Mouse (Mus musculus) kidney, adult 2 months (tissue): ENCODE measurements around the gene M1ap. TPM values are rescaled to one million over a fixed set of nuclear protein-coding genes. Genes with fewer than 3 reads are reported as not detected.

Source experiments
- DNase-seq: peaks from one replicate; pipeline ENCODE4 v3.0.0; 2021
- H3K27ac ChIP-seq: fragments of 200-500 bp; 2 replicates; pipeline ENCODE4 v1.5.1; 2012; ENCODE audit warnings: low read depth, low read length, control low read depth, inconsistent platforms; ENCODE audit not compliant: insufficient read depth
- H3K27me3 ChIP-seq: fragments of 200-500 bp; replicated peaks from 2 replicates; pipeline ENCODE4 v1.6.1; 2012; ENCODE audit warnings: mild to moderate bottlenecking, moderate library complexity, low read length, inconsistent platforms; ENCODE audit not compliant: control insufficient read depth, insufficient read depth
- H3K36me3 ChIP-seq: fragments of 200-500 bp; 2 replicates; pipeline ENCODE4 v1.6.1; 2012; ENCODE audit warnings: mild to moderate bottlenecking, moderate library complexity, low read length, inconsistent platforms; ENCODE audit not compliant: control insufficient read depth, insufficient read depth
- H3K4me1 ChIP-seq: fragments of 200-500 bp; 2 replicates; pipeline ENCODE4 v1.6.1; 2011; ENCODE audit warnings: low read length; ENCODE audit not compliant: control insufficient read depth, insufficient read depth
- H3K4me3 ChIP-seq: fragments of 200-500 bp; 2 replicates; pipeline ENCODE4 v1.5.1; 2011; ENCODE audit warnings: mild to moderate bottlenecking, low read depth, low read length, control low read depth; ENCODE audit not compliant: insufficient read depth
- CTCF ChIP-seq: fragments of 200-500 bp; conservative IDR thresholded peaks from 2 replicates; pipeline ENCODE4 v1.5.1; 2011; ENCODE audit warnings: low read depth, mild to moderate bottlenecking, control low read depth, low read length, moderate library complexity, mixed read lengths; ENCODE audit not compliant: insufficient read depth, insufficient read length
- POLR2A ChIP-seq: fragments of 200-500 bp; IDR thresholded peaks from one replicate; pipeline ENCODE4 v1.6.1; 2011; ENCODE audit warnings: low read depth, low read length, control low read depth
- WGBS: fragments of 180-500 bp; shearing (Covaris S2); methylation state at CpG from one replicate; pipeline ENCODE4 v1.1.7; 2018; 5-methylcytosine and 5-hydroxymethylcytosine counted together
- polyA plus RNA-seq: library from polyadenylated mRNA; depleted of rRNA; stranded (reverse); fragments of >200 nt; gene quantifications from 2 replicates; pipeline ENCODE4 v1.2.3, GENCODE M21; 2012

M1ap gene
- polyA plus RNA-seq, 1 experiment: 0.16 TPM

- Histone ChIP-seq H3K4me1 (no peaks in the 10 kb centered on the region), H3K27me3 (no peaks in the 10 kb centered on the region), H3K4me3 (no peak overlapping the region), H3K36me3 (no peaks in the 10 kb centered on the region), H3K27ac (no peak overlapping the region)
- 9% methylated on average over 5 of the region's 5 CpGs for WGBS
- peak; percentile 53 for DNase-seq
- TF ChIP-seq POLR2A: no peak
- peak; percentile 73 for TF ChIP-seq CTCF
These were observed 24.3 kb downstream of the M1ap start for GRCm38 (mm10) chr6:82971031-82971430.

- WGBS: 17% methylated on average over 9 of the region's 9 CpGs
- H3K4me3 ChIP-seq: no peak overlapping the region
- H3K4me1 ChIP-seq: no peaks in the 10 kb centered on the region
- TF ChIP-seq POLR2A: no peak
- no peak for TF ChIP-seq CTCF
- H3K27me3 ChIP-seq: no peaks in the 10 kb centered on the region
- H3K27ac ChIP-seq: no peak overlapping the region
- H3K36me3 ChIP-seq: no peaks in the 10 kb centered on the region
- no peak for DNase-seq
These were observed 40.8 kb downstream of the M1ap start for GRCm38 (mm10) chr6:82987411-82987971.

GRCm38 (mm10) chr6:82993696-82994095, 47.0 kb downstream of the M1ap start:
- H3K4me1 ChIP-seq: no peaks in the 10 kb centered on the region
- H3K36me3 ChIP-seq: no peaks in the 10 kb centered on the region
- H3K27ac ChIP-seq: no peak overlapping the region
- TF ChIP-seq POLR2A (no peak), CTCF (no peak)
- no peak overlapping the region for H3K4me3 ChIP-seq
- no peaks in the 10 kb centered on the region for H3K27me3 ChIP-seq
- no peak for DNase-seq
- 30% methylated on average over 1 of the region's 1 CpGs for WGBS

- DNase-seq: no peak
- no peak overlapping the region for H3K27ac ChIP-seq
- TF ChIP-seq CTCF (no peak), POLR2A (no peak)
- no peaks in the 10 kb centered on the region for H3K27me3 ChIP-seq
- no peaks in the 10 kb centered on the region for H3K4me1 ChIP-seq
- 78% methylated on average over 7 of the region's 7 CpGs for WGBS
- H3K4me3 ChIP-seq: no peak overlapping the region
- no peaks in the 10 kb centered on the region for H3K36me3 ChIP-seq
These were observed 47.7 kb downstream of the M1ap start for GRCm38 (mm10) chr6:82994372-82994771.

GRCm38 (mm10) chr6:82996740-82997315, 50.1 kb downstream of the M1ap start:
- Histone ChIP-seq H3K4me1 (no peaks in the 10 kb centered on the region), H3K27ac (peak overlapping the region; percentile 72), H3K36me3 (no peaks in the 10 kb centered on the region), H3K4me3 (no peak overlapping the region), H3K27me3 (no peaks in the 10 kb centered on the region)
- DNase-seq: peak; percentile 96
- WGBS: 7% methylated on average over 11 of the region's 11 CpGs
- no peak for TF ChIP-seq POLR2A
- TF ChIP-seq CTCF: peak; percentile 99

GRCm38 (mm10) chr6:82997511-82998102, 50.9 kb downstream of the M1ap start:
- no peaks in the 10 kb centered on the region for H3K36me3 ChIP-seq
- H3K4me3 ChIP-seq: no peak overlapping the region
- H3K4me1 ChIP-seq: no peaks in the 10 kb centered on the region
- H3K27me3 ChIP-seq: no peaks in the 10 kb centered on the region
- TF ChIP-seq POLR2A (no peak), CTCF (no peak)
- H3K27ac ChIP-seq: peak overlapping the region; percentile 72
- DNase-seq: peak; percentile 77
- WGBS: 45% methylated on average over 7 of the region's 7 CpGs

- no peak overlapping the region for H3K4me3 ChIP-seq
- no peaks in the 10 kb centered on the region for H3K27me3 ChIP-seq
- H3K36me3 ChIP-seq: no peaks in the 10 kb centered on the region
- H3K4me1 ChIP-seq: no peaks in the 10 kb centered on the region
- no peak for DNase-seq
- no peak for TF ChIP-seq POLR2A
- peak; percentile 17; the same call in 1 of the 2 replicates for TF ChIP-seq CTCF
- 77% methylated on average over 4 of the region's 4 CpGs for WGBS
- peak overlapping the region; percentile 70; the same call in 1 of the 2 replicates for H3K27ac ChIP-seq
These were observed 51.6 kb downstream of the M1ap start for GRCm38 (mm10) chr6:82998326-82998725.
